Mouse (Mus musculus): ENCODE data around the gene Wars2. TPM values are rescaled to one million over a fixed set of nuclear protein-coding genes. Genes with fewer than 3 reads are reported as not detected.

The Wars2 gene
- 12.5 TPM for polyA plus RNA-seq (2014; fragmentation: Illumina TruSeq; extraction: RNeasy Lipid Tissue Mini Kit (QIAGEN cat#74804); ENCODE audit: low read depth, low replicate concordance)

DNA sequence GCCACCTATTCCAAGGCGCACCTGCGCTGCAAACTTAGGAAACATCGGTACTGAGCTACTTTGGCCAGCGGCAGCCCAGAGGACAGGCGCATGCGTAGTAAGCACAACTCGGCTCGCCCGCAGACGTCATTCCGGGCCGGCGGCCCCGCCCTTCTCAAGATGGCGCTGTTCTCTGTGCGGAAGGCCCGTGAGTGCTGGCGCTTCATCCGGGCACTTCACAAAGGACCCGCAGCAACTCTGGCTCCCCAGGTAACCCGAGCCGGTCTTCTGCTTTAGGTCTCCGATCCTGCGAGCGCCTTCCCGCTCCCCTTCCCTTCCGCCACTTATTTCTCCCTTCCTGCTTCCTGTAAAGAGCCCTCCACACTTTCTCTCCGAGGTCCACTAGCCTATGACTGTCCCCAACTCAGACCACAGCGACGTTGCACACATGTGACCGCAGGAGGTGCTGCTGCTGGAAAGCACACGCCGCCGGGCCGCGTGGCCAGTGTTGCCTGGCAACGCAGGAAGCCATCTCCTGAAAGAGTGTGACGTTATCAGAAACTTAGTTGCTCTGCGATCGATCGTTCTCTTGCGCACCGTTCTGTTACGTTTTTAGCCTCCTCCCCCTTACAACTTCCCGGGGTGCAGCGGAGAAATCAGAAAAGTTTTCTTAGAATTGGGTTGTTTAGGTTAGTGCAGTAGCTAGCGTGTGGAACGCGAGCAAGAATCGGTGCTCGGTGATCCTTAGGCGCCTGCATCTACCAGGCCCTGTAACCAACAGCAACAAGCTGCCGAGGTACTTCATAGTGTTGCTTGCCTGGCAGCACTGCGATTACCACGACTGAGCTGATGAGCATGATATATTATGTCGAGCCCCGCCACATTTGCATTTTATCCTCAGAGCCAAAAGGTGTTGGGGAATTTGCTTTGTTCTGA lies at the start of gene Wars2:
Gene Wars2 (plus strand): TSS at position 129 of the 915 bp plus-strand sequence.

DNA sequence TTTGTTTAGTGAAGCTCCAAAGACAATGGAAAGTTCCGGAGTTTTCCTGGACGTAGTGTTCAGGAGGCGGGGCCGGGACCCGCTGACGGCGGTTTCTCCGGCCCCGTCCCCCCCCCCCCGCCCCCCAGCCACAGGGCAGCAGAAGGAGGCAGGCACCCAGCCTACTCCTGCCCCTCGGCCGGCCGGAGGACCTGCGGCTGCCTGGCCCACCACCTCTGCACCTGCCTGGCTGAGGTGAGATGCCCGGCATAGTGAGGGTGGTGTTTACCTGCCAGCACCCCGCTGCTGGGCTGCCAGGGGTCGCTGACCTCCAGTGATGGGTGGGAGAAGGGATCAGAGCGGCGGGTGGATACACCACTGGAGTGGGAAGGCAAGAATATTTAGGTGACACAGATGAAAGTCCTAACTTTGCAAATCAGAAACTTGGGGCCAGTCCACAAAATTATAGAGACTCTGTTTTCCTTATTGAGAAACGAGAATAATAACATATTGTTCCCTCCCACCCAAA lies 99.4 kb downstream of the Wars2 start, which contains the start of gene Tbx15:
Gene Tbx15 (plus strand): TSS at position 169 of the 508 bp plus-strand sequence.

Other genes starting within 250 kb of the Wars2 start
- 498 TPM for gene Hao2, start 247.8 kb upstream of the Wars2 start, polyA plus RNA-seq (2014; fragmentation: Illumina TruSeq; extraction: RNeasy Lipid Tissue Mini Kit (QIAGEN cat#74804); ENCODE audit: low read depth, low replicate concordance)
- gene Tbx15, start 99.3 kb downstream of the Wars2 start, polyA plus RNA-seq (2014; fragmentation: Illumina TruSeq; extraction: RNeasy Lipid Tissue Mini Kit (QIAGEN cat#74804); ENCODE audit: low read depth, low replicate concordance), result 2.1 TPM